Mouse (Mus musculus) forebrain, embryonic 13.5 days (tissue): Measurements from ENCODE around the gene Ino80. TPM values are rescaled to one million over a fixed set of nuclear protein-coding genes. Genes with fewer than 3 reads are reported as not detected.
"Not testable (repeated sequence)": the region's sequence is repeated elsewhere in the genome, so short reads cannot be mapped to it uniquely, and the experiment has no call there.

Source experiments
- ATAC-seq: fragments of 200-750 bp; cut with Nextera tagmentation; 2 replicates; pipeline ENCODE4 v1.8.0; 2017
- H3K27ac ChIP-seq: fragments of 300-500 bp; sonication (generic); 2 replicates; pipeline ENCODE4 v1.5.1; 2015; ENCODE audit warnings: inconsistent platforms, mild to moderate bottlenecking, moderate library complexity
- H3K27me3 ChIP-seq: fragments of 300-500 bp; sonication (generic); 2 replicates; pipeline ENCODE4 v1.6.1; 2015; ENCODE audit warnings: mild to moderate bottlenecking, inconsistent platforms
- H3K36me3 ChIP-seq: fragments of 300-500 bp; sonication (generic); 2 replicates; pipeline ENCODE4 v1.6.1; 2015; ENCODE audit warnings: mild to moderate bottlenecking, inconsistent platforms; ENCODE audit not compliant: poor library complexity, severe bottlenecking
- H3K4me1 ChIP-seq: fragments of 300-500 bp; sonication (generic); 2 replicates; pipeline ENCODE4 v1.6.1; 2015; ENCODE audit warnings: inconsistent platforms
- H3K4me2 ChIP-seq: fragments of 300-500 bp; sonication (generic); 2 replicates; pipeline ENCODE4 v1.6.1; 2015; ENCODE audit warnings: inconsistent platforms, mild to moderate bottlenecking, moderate library complexity
- H3K4me3 ChIP-seq: fragments of 300-500 bp; sonication (generic); 2 replicates; pipeline ENCODE4 v1.5.1; 2015; ENCODE audit warnings: mild to moderate bottlenecking, inconsistent platforms
- H3K9ac ChIP-seq: fragments of 300-500 bp; sonication (generic); 2 replicates; pipeline ENCODE4 v1.6.1; 2015; ENCODE audit warnings: mild to moderate bottlenecking, inconsistent platforms
- H3K9me3 ChIP-seq: fragments of 300-500 bp; sonication (generic); replicated peaks from 2 replicates; pipeline ENCODE4 v1.6.1; 2016; ENCODE audit warnings: inconsistent platforms
- WGBS: fragments of 180-500 bp; shearing (Covaris S2); methylation state at CpG from one replicate; pipeline ENCODE4 v1.1.7; 2015; 5-methylcytosine and 5-hydroxymethylcytosine counted together
- polyA plus RNA-seq: library from polyadenylated mRNA; unstranded; fragments of >200 nt; fragmentation: Nextera tagmentation; extraction: Ambion mirVana; gene quantifications from 2 replicates; pipeline ENCODE4 v1.2.1, GENCODE M21; 2015

The Ino80 gene
- polyA plus RNA-seq = 4.1 and 4.6 TPM in 2 replicates

DNA sequence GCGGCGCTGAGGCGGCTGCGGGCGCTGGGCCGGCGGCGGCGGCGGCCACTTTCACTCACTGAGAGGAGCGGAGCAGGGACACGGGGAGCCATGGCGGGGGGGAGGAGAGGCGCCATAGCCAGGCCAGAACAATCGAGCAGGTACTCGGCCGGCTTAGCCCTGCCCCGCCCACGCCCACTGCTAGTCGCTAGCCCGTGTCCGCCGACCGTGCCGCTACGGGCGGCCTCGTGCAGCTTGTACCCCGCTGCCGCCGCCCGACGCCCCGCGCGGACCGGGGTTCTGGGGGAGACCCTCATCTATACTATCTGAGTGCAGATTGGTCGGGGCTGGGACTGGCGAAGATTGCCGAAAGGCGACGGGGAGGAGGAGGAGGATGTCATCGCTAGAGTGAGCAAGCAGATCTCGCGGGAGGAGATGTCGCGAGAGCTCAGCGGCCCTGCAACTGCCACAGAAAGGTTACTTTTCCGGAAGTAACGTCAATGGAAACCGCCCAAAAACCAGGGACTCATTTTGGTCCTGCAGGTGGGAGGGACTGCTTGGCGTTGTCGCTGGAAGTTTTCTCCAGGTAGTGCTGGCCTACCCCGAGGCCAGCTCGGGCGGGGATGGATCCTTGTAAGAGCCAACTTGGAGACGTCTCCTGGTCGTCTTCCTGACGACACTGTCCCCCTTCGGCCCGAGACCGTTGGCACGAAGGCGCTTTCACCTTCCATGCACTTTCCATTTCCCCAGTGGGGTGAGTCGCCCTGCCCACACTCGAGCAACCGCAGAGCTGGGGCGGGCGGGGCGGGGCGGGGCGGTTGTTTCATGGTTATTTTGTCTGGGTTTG, at the start of gene Ino80:
Gene Ino80 (minus strand): TSS at position 117 of the 826 bp plus-strand sequence.
- H3K4me1 ChIP-seq = peaks cover 30% of the 10 kb centered on the region
- H3K4me3 ChIP-seq = peak within 1 kb of the TSS; percentile 92
- no peaks in the 10 kb centered on the region for H3K36me3 ChIP-seq
- no peaks in the 10 kb centered on the region for H3K27me3 ChIP-seq
- peak within 1 kb of the TSS; percentile 97 for H3K27ac ChIP-seq
- H3K9me3 ChIP-seq = no peaks in the 10 kb centered on the region
- peak; percentile 98 for ATAC-seq
- H3K4me2 ChIP-seq = peak within 1 kb of the TSS; percentile 77
- peak within 1 kb of the TSS; percentile 96 for H3K9ac ChIP-seq
- under 1% methylated on average over 58 of the region's 72 CpGs for WGBS

DNA sequence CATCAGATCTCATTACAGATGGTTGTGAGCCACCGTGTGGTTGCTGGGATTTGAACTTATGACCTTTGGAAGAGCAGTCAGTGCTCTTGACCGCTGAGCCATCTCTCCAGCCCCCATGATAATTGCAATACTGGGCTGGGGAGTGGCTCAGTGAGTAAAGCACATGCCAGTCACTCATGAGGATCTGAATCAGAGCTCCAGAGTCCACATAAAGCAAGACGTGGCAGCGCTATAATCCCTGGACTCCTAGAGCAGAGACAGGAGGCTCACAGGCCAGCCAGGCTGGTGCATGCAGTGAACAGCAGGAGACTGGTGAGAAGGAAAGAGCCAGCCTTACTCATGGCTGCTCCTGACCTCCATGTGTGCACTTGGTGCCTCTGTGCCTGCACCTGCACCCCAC, 47.9 kb upstream of the Ino80 start:
- no peak overlapping the region for H3K27ac ChIP-seq
- 39% methylated on average over 4 of the region's 4 CpGs for WGBS

DNA sequence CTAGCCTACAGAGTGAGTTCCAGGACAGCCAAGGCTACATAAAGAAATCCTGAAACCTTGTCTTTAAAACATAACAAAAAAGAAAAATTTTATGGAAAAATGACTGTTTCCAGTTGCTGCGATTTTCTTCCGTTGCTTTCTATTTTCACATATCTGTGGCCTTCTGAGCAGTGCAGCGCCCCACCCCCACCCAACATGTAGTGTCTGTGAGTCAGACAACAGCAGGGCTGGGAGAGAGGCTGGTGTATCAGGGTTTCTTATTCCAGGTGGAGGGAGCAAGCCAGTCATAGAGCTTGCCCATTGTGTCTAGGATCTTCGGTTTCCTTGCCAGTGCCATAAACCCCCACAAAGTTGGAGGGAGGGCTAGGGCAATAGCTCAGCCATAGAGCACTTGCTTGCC, 46.3 kb upstream of the Ino80 start:
- Histone ChIP-seq H3K4me1 (no peaks in the 10 kb centered on the region), H3K36me3 (no peaks in the 10 kb centered on the region), H3K27me3 (no peaks in the 10 kb centered on the region), H3K9ac (no peak overlapping the region), H3K9me3 (no peaks in the 10 kb centered on the region), H3K27ac (no peak overlapping the region), H3K4me2 (no peak overlapping the region), H3K4me3 (no peak overlapping the region)
- WGBS = 89% methylated on average over 4 of the region's 4 CpGs
- no peak for ATAC-seq

More for the DNA sequence above, 47.9 kb upstream of the Ino80 start:
- H3K4me2 ChIP-seq = no peak overlapping the region
- H3K4me3 ChIP-seq = no peak overlapping the region
- no peaks in the 10 kb centered on the region for H3K4me1 ChIP-seq
- no peaks in the 10 kb centered on the region for H3K36me3 ChIP-seq
- no peak for ATAC-seq
- no peaks in the 10 kb centered on the region for H3K27me3 ChIP-seq
- no peak overlapping the region for H3K9ac ChIP-seq
- H3K9me3 ChIP-seq = no peaks in the 10 kb centered on the region

DNA sequence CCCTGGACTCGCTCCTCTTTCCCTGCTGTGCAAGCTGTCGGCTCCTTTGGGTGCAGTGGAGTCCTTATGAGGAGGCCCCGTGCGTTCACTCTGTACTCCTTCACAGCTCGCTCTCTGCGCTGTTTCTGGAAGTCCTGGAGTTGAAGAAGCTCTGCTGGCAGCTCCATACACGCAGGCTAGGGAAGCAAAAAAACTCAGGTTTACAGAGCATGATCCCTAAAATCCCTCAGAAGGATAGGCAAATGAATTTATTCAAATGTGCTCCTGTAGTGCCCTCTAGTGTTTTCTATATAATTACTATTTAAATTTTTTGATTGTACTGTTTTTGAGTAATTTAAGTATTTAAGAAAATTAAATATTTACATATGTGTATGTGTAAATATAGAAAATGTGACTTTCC, 43.1 kb upstream of the Ino80 start:
- no peaks in the 10 kb centered on the region for H3K27me3 ChIP-seq
- no peak overlapping the region for H3K4me3 ChIP-seq
- no peak overlapping the region for H3K9ac ChIP-seq
- ATAC-seq = no peak
- no peaks in the 10 kb centered on the region for H3K4me1 ChIP-seq
- H3K9me3 ChIP-seq = no peaks in the 10 kb centered on the region
- no peak overlapping the region for H3K4me2 ChIP-seq
- WGBS = 81% methylated on average over 7 of the region's 7 CpGs
- no peaks in the 10 kb centered on the region for H3K36me3 ChIP-seq
- no peak overlapping the region for H3K27ac ChIP-seq

DNA sequence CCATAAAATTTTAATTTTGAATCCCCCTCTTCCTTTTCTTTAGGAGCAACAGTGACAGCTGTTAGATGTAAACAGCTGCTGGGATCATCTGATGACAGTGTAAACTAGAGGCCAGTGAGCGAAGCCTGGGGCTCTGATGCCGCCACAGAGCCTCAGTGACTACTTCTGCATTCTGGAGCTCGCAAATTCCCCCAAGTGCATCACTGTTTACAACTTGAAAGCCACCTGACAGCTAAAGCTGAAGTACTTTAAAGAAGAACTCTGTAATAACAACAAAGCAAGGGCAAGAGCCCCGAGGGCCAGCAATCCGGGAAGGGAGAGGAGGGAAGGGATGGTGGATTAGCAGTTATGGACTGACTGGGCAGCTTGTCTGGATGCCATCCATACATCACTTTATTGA, 39.3 kb upstream of the Ino80 start:
- no peaks in the 10 kb centered on the region for H3K4me1 ChIP-seq
- no peak overlapping the region for H3K9ac ChIP-seq
- 70% methylated on average over 5 of the region's 5 CpGs for WGBS
- H3K4me2 ChIP-seq = no peak overlapping the region
- no peaks in the 10 kb centered on the region for H3K36me3 ChIP-seq
- H3K27me3 ChIP-seq = no peaks in the 10 kb centered on the region
- no peak overlapping the region for H3K27ac ChIP-seq
- ATAC-seq = no peak
- no peak overlapping the region for H3K4me3 ChIP-seq
- no peaks in the 10 kb centered on the region for H3K9me3 ChIP-seq

DNA sequence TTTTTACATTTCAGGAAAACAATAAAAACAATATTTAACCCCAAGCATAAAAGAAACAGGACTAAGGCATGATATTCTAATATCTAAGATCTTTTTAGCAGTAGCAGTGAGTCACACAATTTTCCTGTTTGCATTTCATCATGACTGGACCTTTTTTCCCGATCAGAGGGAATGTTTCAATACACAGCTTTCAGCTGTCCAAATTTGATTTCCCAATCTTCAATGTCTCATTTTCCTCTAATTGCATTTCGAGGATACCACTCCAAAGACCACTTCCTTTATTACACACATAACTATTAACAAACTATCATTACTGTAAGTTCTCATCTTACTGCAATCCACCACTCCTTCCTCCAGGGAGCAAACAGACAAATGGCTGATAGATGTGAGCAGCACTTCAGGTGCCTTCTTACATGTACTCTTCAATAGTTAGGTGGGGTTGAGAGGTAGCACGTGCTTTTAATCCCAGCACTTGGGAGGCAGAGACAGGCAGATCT, 36.6 kb upstream of the Ino80 start:
- no peak for ATAC-seq
- Histone ChIP-seq H3K4me3 (no peak overlapping the region), H3K4me2 (no peak overlapping the region), H3K27ac (no peak overlapping the region), H3K9ac (no peak overlapping the region), H3K27me3 (no peaks in the 10 kb centered on the region), H3K4me1 (no peaks in the 10 kb centered on the region), H3K36me3 (no peaks in the 10 kb centered on the region), H3K9me3 (no peaks in the 10 kb centered on the region)
- 80% methylated on average over 3 of the region's 3 CpGs for WGBS

DNA sequence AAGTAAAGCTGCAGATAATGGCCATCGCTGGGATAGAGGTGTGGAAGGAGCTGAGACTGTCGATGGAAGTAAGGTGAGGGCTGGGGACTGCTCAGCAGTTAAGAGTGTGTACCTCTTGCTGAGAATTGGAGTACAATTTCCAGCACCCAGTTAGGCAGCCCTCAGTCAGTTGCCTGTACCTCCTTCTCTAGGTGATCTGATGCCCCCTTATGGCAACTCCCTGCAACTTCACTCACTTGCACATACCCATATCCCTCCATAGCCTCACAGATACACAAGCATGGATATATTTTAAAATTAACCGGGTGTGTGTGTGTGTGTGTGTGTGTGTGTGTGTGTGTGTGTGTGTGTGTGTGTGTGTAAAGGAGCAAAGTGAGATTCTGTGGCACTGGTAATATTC, 34.8 kb upstream of the Ino80 start:
- Histone ChIP-seq H3K4me1 (no peaks in the 10 kb centered on the region), H3K9me3 (no peaks in the 10 kb centered on the region), H3K9ac (no peak overlapping the region), H3K36me3 (no peaks in the 10 kb centered on the region), H3K4me2 (no peak overlapping the region), H3K4me3 (no peak overlapping the region), H3K27me3 (no peaks in the 10 kb centered on the region), H3K27ac (no peak overlapping the region)
- WGBS = 86% methylated on average over 3 of the region's 3 CpGs
- ATAC-seq = no peak

DNA sequence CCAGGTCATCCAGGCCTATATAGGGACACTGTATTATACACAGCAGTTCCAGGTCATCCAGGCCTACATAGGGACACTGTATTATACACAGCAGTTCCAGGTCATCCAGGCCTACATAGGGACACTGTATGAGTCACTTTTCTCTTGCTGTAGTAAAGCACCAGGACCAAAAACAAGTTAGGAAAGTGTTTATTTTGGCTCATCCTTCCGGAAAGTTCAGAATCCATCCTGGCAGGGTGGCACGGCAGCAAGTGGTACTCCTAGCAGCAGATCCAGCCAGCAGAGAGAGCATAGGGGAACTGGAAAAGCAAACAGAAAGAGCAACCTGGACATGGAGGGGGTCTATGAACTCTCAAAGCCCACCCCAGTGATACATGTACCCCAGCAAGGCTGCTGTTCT, 33.4 kb upstream of the Ino80 start:
- Histone ChIP-seq H3K36me3 (no peaks in the 10 kb centered on the region), H3K4me1 (no peaks in the 10 kb centered on the region), H3K9ac (no peak overlapping the region), H3K4me2 (no peak overlapping the region), H3K27ac (no peak overlapping the region), H3K4me3 (no peak overlapping the region), H3K27me3 (no peaks in the 10 kb centered on the region), H3K9me3 (no peaks in the 10 kb centered on the region)
- 91% methylated on average over 2 of the region's 2 CpGs for WGBS
- ATAC-seq = no peak

DNA sequence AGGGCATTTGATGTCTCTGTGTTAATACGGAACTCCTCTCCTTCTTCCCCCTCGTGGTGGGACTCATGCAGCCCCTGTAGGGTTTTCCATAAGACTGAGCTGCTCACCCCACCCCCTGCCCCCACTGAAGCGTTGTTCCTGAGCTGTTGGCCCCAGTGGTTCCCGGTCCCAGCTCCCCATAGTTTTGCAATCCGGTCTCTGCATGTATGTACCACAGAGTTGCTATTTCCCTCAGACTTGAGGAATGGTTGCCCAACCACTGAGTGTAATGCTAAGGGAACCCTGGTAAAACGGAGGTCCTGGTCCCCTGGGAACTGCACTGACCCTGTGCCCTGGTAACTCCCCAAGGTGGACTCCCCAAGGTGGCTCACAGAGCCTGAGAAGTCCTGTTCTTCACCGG, 31.0 kb upstream of the Ino80 start:
- not testable (repeated sequence) for ATAC-seq, H3K4me3 ChIP-seq, H3K4me2 ChIP-seq, H3K9me3 ChIP-seq, H3K36me3 ChIP-seq, H3K4me1 ChIP-seq, H3K27ac ChIP-seq, H3K9ac ChIP-seq, H3K27me3 ChIP-seq
- 68% methylated on average over 7 of the region's 7 CpGs for WGBS

DNA sequence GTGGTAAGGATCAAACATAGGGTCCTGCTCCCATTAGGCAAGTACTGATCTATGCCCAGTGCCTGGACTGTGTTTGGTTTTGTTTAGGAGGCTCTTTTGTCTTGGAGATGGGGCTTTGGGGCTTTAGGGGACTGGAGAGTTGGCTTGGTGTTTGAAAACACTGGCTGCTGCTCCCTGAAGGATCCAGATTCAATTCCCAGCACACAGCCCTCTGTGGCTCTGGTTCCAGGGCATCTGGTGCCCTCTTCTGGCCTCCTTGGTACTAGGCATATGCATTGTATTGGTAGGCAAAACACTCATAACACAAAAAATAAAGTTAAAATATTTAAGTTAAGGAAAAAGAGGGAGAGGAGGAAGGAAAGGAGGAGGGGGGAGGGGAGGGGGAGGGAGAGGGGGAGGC, 29.6 kb upstream of the Ino80 start:
- no peak overlapping the region for H3K4me3 ChIP-seq
- H3K27me3 ChIP-seq = no peaks in the 10 kb centered on the region
- H3K36me3 ChIP-seq = no peaks in the 10 kb centered on the region
- no peaks in the 10 kb centered on the region for H3K4me1 ChIP-seq
- no peak overlapping the region for H3K4me2 ChIP-seq
- no peak for ATAC-seq
- H3K27ac ChIP-seq = no peak overlapping the region
- H3K9me3 ChIP-seq = no peaks in the 10 kb centered on the region
- no peak overlapping the region for H3K9ac ChIP-seq

DNA sequence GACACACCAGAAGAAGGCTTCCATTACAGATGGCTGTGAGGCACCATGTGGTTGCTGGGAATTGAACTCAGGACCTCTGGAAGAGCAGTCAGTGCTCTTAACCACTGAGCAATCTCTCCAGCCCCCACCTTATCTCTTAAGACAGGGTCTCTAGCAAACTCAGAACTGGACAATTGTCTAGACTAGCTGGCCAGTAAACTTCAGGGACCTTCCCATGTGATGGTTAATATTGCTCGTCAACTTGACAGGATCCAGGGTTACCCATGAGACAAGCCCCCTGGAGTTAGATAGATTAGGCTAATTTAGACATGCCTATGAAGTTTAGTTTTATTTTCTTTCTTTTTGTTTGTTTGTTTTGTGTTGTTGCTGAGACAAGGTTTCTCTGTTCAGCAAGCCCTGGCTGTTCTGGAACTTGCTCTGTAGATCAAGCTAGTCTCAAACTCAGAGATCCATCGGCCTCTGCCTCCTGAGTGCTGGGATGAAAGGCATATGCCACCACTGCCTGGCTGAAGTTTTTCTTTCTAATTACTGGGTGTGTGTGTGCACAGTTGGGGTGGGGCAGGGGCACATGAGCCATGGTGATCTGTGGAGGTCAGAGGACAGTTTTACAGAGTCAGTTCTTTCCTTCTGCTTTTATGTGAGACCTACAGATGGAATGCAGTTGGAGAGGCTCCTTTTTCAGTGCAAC, 23.6 kb upstream of the Ino80 start:
- no peak for ATAC-seq

DNA sequence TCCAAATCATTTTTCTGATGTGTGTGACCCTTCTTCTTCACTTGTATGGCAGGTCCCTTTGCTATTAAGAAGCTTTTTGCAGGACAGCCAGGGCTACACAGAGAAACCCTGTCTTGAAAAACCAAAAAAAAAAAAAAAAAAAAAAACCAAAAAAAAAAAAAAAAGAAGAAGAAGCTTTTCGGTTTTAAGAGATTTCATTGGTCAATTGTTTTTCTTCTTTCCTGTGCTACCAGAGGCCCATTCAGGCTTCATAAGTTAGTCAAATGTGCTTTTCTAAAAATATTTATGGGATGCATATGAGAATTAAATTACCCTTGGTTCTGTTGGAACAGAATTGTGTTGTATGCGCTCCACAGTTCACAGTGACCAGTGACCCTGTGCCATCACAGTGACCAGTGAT, 21.4 kb upstream of the Ino80 start:
- Histone ChIP-seq H3K9ac (no peak overlapping the region), H3K4me1 (no peaks in the 10 kb centered on the region), H3K27me3 (no peaks in the 10 kb centered on the region), H3K4me3 (no peak overlapping the region), H3K36me3 (no peaks in the 10 kb centered on the region), H3K27ac (no peak overlapping the region), H3K9me3 (no peaks in the 10 kb centered on the region), H3K4me2 (no peak overlapping the region)
- 92% methylated on average over 2 of the region's 2 CpGs for WGBS
- no peak for ATAC-seq

More for the DNA sequence above, 23.6 kb upstream of the Ino80 start:
- H3K27me3 ChIP-seq = no peaks in the 10 kb centered on the region
- H3K9ac ChIP-seq = no peak overlapping the region
- WGBS = 96% methylated on average over 2 of the region's 2 CpGs
- H3K36me3 ChIP-seq = no peaks in the 10 kb centered on the region
- no peak overlapping the region for H3K4me3 ChIP-seq
- H3K4me2 ChIP-seq = no peak overlapping the region
- H3K4me1 ChIP-seq = no peaks in the 10 kb centered on the region
- H3K9me3 ChIP-seq = no peaks in the 10 kb centered on the region
- H3K27ac ChIP-seq = no peak overlapping the region
